Mouse (Mus musculus): ENCODE results near the gene Olfr93. TPM values are rescaled to one million over a fixed set of nuclear protein-coding genes. Genes with fewer than 3 reads are reported as not detected.

The Olfr93 gene
- polyA plus RNA-seq, 1 experiment from 2014 or later, result not detected

DNA sequence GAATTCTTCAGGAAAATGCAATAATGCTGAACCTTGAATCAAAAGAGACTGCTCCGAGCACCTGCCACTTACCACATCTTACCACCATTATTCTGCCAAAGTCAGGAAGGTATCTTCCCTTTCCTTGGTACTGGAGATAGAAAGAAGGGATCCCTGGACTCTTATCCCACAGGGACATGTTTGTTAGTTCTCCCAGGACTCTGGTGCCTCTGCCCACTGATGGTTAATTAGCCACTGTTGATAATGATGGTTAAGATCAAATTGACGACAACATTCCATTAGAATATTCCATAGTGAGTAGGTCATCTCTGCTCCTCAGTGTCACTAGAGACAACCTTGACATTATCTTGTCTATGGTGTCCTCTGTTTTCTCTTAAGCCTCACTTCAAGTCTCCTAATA is 41.3 kb downstream of the Olfr93 start, which contains the start of gene Olfr92:
TSS of gene Olfr92 (minus strand) at position 101 of the 400 bp plus-strand sequence.
- Histone ChIP-seq H3K4me1 (replicated peaks) (no peaks in the 10 kb centered on the region), H3K9ac (no peak within 1 kb of the TSS), H3K36me3 (replicated peaks) (no peaks in the 10 kb centered on the region), H3K4me2 (no peak within 1 kb of the TSS), H3K9me3 (replicated peaks) (no peaks in the 10 kb centered on the region), H3K27me3 (no peaks in the 10 kb centered on the region), H3K27ac (replicated peaks) (no peak within 1 kb of the TSS), H3K4me3 (replicated peaks) (no peak within 1 kb of the TSS)
- 51% methylated on average over 2 of the region's 2 CpGs for WGBS (ENCODE audit: insufficient replicate concordance)
- ATAC-seq (ENCODE audit: insufficient read depth), result no peak

DNA sequence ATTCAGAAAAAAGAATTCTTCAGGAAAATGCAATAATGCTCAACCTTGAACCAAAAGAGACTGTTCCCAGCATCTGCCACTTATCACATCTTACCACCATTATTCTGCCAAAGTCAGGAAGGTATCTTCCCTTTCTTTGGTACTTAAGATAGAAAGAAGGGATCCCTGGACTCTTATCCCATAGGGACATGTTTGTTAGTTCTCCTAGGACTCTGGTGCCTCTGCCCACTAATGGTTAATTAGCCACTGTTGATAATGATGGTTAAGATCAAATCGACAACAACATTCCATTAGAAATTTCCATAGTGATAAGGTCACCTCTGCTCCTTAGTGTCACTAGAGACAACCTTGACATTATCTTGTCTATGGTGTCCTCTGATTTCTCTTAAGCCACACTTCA is 63.1 kb downstream of the Olfr93 start, which contains the start of gene Olfr91:
TSS of gene Olfr91 (minus strand) at position 101 of the 400 bp plus-strand sequence.
- no peak within 1 kb of the TSS for H3K4me2 ChIP-seq
- H3K4me1 ChIP-seq (replicated peaks), result no peaks in the 10 kb centered on the region
- no peak within 1 kb of the TSS for H3K9ac ChIP-seq
- H3K9me3 ChIP-seq (replicated peaks), result no peaks in the 10 kb centered on the region
- 49% methylated on average over 1 of the region's 1 CpGs for WGBS (ENCODE audit: insufficient replicate concordance)
- no peak within 1 kb of the TSS for H3K4me3 ChIP-seq (replicated peaks)
- no peaks in the 10 kb centered on the region for H3K27me3 ChIP-seq
- no peak for ATAC-seq (ENCODE audit: insufficient read depth)
- H3K36me3 ChIP-seq (replicated peaks), result no peaks in the 10 kb centered on the region
- H3K27ac ChIP-seq (replicated peaks), result no peak within 1 kb of the TSS

- no peak overlapping the region for H3K4me2 ChIP-seq
- WGBS (ENCODE audit: insufficient replicate concordance), result 59% methylated on average over 5 of the region's 5 CpGs
- H3K27ac ChIP-seq (replicated peaks), result no peak overlapping the region
- no peaks in the 10 kb centered on the region for H3K36me3 ChIP-seq (replicated peaks)
- H3K9ac ChIP-seq, result no peak overlapping the region
- no peaks in the 10 kb centered on the region for H3K27me3 ChIP-seq
- no peak for ATAC-seq (ENCODE audit: insufficient read depth)
- H3K4me1 ChIP-seq (replicated peaks), result no peaks in the 10 kb centered on the region
- no peak overlapping the region for H3K4me3 ChIP-seq (replicated peaks)
- H3K9me3 ChIP-seq (replicated peaks), result no peaks in the 10 kb centered on the region
Measured at GRCm38 (mm10) chr17:37093289-37093688, 68.0 kb downstream of the Olfr93 start.

DNA sequence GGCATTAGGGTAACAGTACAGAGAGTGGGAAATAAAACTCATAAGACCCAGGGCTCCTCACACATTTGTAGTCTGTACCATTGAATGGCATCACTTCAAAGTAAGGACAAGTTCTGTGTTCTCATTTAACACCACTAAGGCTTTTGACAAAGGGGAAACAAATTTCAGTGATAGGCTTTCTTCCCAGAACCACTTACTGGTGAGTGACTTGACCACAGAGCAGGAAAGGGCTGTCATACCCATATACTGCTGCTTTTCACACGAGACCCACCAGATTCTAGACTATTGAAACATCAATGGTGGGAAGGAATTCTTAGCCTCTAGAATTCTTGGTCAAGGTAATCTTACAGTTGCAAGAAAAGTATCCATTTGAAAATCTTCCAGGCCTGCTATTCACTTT is 69.1 kb downstream of the Olfr93 start:
- Histone ChIP-seq H3K27ac (replicated peaks) (no peak overlapping the region), H3K4me1 (replicated peaks) (no peaks in the 10 kb centered on the region), H3K4me2 (no peak overlapping the region), H3K4me3 (replicated peaks) (no peak overlapping the region), H3K9me3 (replicated peaks) (no peaks in the 10 kb centered on the region), H3K36me3 (replicated peaks) (no peaks in the 10 kb centered on the region), H3K27me3 (no peaks in the 10 kb centered on the region), H3K9ac (no peak overlapping the region)
- WGBS (ENCODE audit: insufficient replicate concordance), result 5% methylated on average over 1 of the region's 1 CpGs
- no peak for ATAC-seq (ENCODE audit: insufficient read depth)

Other genes with a start within 250 kb of the Olfr93 start
- gene Rnf39, start 218.6 kb downstream of the Olfr93 start, polyA plus RNA-seq (2015; fragmentation: Nextera tagmentation; extraction: Ambion mirVana), result 0.14 and 0.20 TPM in 2 replicates
- gene Ppp1r11, start 209.8 kb downstream of the Olfr93 start, polyA plus RNA-seq (2015; fragmentation: Nextera tagmentation; extraction: Ambion mirVana), result 25.7 and 30.8 TPM in 2 replicates
- 18.7 and 21.5 TPM in 2 replicates for gene Znrd1, start 202.9 kb downstream of the Olfr93 start, polyA plus RNA-seq (2015; fragmentation: Nextera tagmentation; extraction: Ambion mirVana)
- gene Znrd1as, start 202.9 kb downstream of the Olfr93 start, polyA plus RNA-seq (2015; fragmentation: Nextera tagmentation; extraction: Ambion mirVana), result 2.2 and 2.5 TPM in 2 replicates
- not detected in 2 replicates for gene 2410137M14Rik, start 180.3 kb downstream of the Olfr93 start, polyA plus RNA-seq (2015; fragmentation: Nextera tagmentation; extraction: Ambion mirVana)
- gene H2-M5, start 172.0 kb downstream of the Olfr93 start, polyA plus RNA-seq (2015; fragmentation: Nextera tagmentation; extraction: Ambion mirVana), result not detected in 2 replicates
- gene Zfp57, start 160.3 kb downstream of the Olfr93 start, polyA plus RNA-seq (2015; fragmentation: Nextera tagmentation; extraction: Ambion mirVana), result 3.2 and 3.8 TPM in 2 replicates
- not detected in 2 replicates for gene Mog, start 138.1 kb downstream of the Olfr93 start, polyA plus RNA-seq (2015; fragmentation: Nextera tagmentation; extraction: Ambion mirVana)
- gene Gabbr1, start 115.5 kb downstream of the Olfr93 start, polyA plus RNA-seq (2015; fragmentation: Nextera tagmentation; extraction: Ambion mirVana), result 0.25 and 0.66 TPM in 2 replicates
- not detected in 2 replicates for gene Olfr90, start 73.0 kb downstream of the Olfr93 start, polyA plus RNA-seq (2015; fragmentation: Nextera tagmentation; extraction: Ambion mirVana)
- not detected in 2 replicates for gene Olfr91, start 63.2 kb downstream of the Olfr93 start, polyA plus RNA-seq (2015; fragmentation: Nextera tagmentation; extraction: Ambion mirVana)
- not detected in 2 replicates for gene Olfr92, start 41.4 kb downstream of the Olfr93 start, polyA plus RNA-seq (2015; fragmentation: Nextera tagmentation; extraction: Ambion mirVana)
- not detected in 2 replicates for gene Ubd, start 32.4 kb upstream of the Olfr93 start, polyA plus RNA-seq (2015; fragmentation: Nextera tagmentation; extraction: Ambion mirVana)
- not detected in 2 replicates for gene Olfr94, start 39.5 kb upstream of the Olfr93 start, polyA plus RNA-seq (2015; fragmentation: Nextera tagmentation; extraction: Ambion mirVana)
- gene Olfr95, start 51.6 kb upstream of the Olfr93 start, polyA plus RNA-seq (2015; fragmentation: Nextera tagmentation; extraction: Ambion mirVana), result not detected in 2 replicates
- gene Olfr96, start 58.7 kb upstream of the Olfr93 start, polyA plus RNA-seq (2015; fragmentation: Nextera tagmentation; extraction: Ambion mirVana), result not detected in 2 replicates
- gene Olfr97, start 75.8 kb upstream of the Olfr93 start, polyA plus RNA-seq (2015; fragmentation: Nextera tagmentation; extraction: Ambion mirVana), result not detected in 2 replicates
- not detected in 2 replicates for gene Olfr98, start 102.3 kb upstream of the Olfr93 start, polyA plus RNA-seq (2015; fragmentation: Nextera tagmentation; extraction: Ambion mirVana)
- gene H2-M3, start 108.7 kb upstream of the Olfr93 start, polyA plus RNA-seq (2015; fragmentation: Nextera tagmentation; extraction: Ambion mirVana), result 2.0 TPM in 2 replicates
- not detected in 2 replicates for gene Olfr99, start 122.0 kb upstream of the Olfr93 start, polyA plus RNA-seq (2015; fragmentation: Nextera tagmentation; extraction: Ambion mirVana)
- gene Olfr101, start 142.8 kb upstream of the Olfr93 start, polyA plus RNA-seq (2015; fragmentation: Nextera tagmentation; extraction: Ambion mirVana), result not detected in 2 replicates
- not detected in 2 replicates for gene Olfr102, start 155.6 kb upstream of the Olfr93 start, polyA plus RNA-seq (2015; fragmentation: Nextera tagmentation; extraction: Ambion mirVana)
- not detected in 2 replicates for gene Olfr103, start 178.2 kb upstream of the Olfr93 start, polyA plus RNA-seq (2015; fragmentation: Nextera tagmentation; extraction: Ambion mirVana)
- not detected in 2 replicates for gene Olfr104-ps, start 198.1 kb upstream of the Olfr93 start, polyA plus RNA-seq (2015; fragmentation: Nextera tagmentation; extraction: Ambion mirVana)
- gene Olfr105-ps, start 217.5 kb upstream of the Olfr93 start, polyA plus RNA-seq (2015; fragmentation: Nextera tagmentation; extraction: Ambion mirVana), result not detected in 2 replicates
- not detected in 2 replicates for gene Olfr106-ps, start 228.9 kb upstream of the Olfr93 start, polyA plus RNA-seq (2015; fragmentation: Nextera tagmentation; extraction: Ambion mirVana)
- gene Olfr107, start 237.7 kb upstream of the Olfr93 start, polyA plus RNA-seq (2015; fragmentation: Nextera tagmentation; extraction: Ambion mirVana), result not detected in 2 replicates

Data from liver, embryonic 15.5 days (tissue).